Mouse (Mus musculus): ENCODE results near the gene Mical3. TPM values are rescaled to one million over a fixed set of nuclear protein-coding genes. Genes with fewer than 3 reads are reported as not detected.
A peak's percentile ranks its signal among the peaks of the same experiment; 100 is the strongest.

The Mical3 gene
- polyA plus RNA-seq, 1 experiment from 2014 or later = 68.8 TPM

GRCm38 (mm10) chr6:121087586-121088245, 43.1 kb downstream of the Mical3 start:
- WGBS = 81% methylated on average over 22 of the region's 22 CpGs
- Histone ChIP-seq H3K4me2 (ENCODE audit: low read depth, low read length) (no peak overlapping the region), H3K9ac (replicated peaks; ENCODE audit: low read depth, low read length) (no peak overlapping the region), H3K4me3 (ENCODE audit: low read depth, low read length) (no peak overlapping the region), H3K9me3 (ENCODE audit: control insufficient read depth, low read length) (no peaks in the 10 kb centered on the region), H3K27me3 (ENCODE audit: control insufficient read depth, insufficient read depth, low read length) (no peaks in the 10 kb centered on the region), H3K36me3 (ENCODE audit: control insufficient read depth, insufficient read depth, low read length) (no peaks in the 10 kb centered on the region), H3K27ac (ENCODE audit: low read depth, low read length) (no peak overlapping the region), H3K4me1 (ENCODE audit: control insufficient read depth, insufficient read depth, low read length) (peaks cover 4% of the 10 kb centered on the region; the same call in 1 of the 2 replicates)
- ATAC-seq (ENCODE audit: low read depth) = peak; percentile 36; the same call in 1 of the 2 replicates

- Histone ChIP-seq H3K4me3 (ENCODE audit: low read depth, low read length) (no peak overlapping the region), H3K4me1 (ENCODE audit: control insufficient read depth, insufficient read depth, low read length) (peaks cover 4% of the 10 kb centered on the region; the same call in 1 of the 2 replicates), H3K27ac (ENCODE audit: low read depth, low read length) (no peak overlapping the region), H3K27me3 (ENCODE audit: control insufficient read depth, insufficient read depth, low read length) (no peaks in the 10 kb centered on the region), H3K9ac (replicated peaks; ENCODE audit: low read depth, low read length) (no peak overlapping the region), H3K4me2 (ENCODE audit: low read depth, low read length) (no peak overlapping the region), H3K36me3 (ENCODE audit: control insufficient read depth, insufficient read depth, low read length) (no peaks in the 10 kb centered on the region), H3K9me3 (ENCODE audit: control insufficient read depth, low read length) (no peaks in the 10 kb centered on the region)
- WGBS = 85% methylated on average over 10 of the region's 10 CpGs
- no peak for ATAC-seq (ENCODE audit: low read depth)
Measured at GRCm38 (mm10) chr6:121087127-121087526, 43.7 kb downstream of the Mical3 start.

- no peaks in the 10 kb centered on the region for H3K36me3 ChIP-seq (ENCODE audit: control insufficient read depth, insufficient read depth, low read length)
- 92% methylated on average over 9 of the region's 9 CpGs for WGBS
- H3K4me1 ChIP-seq (ENCODE audit: control insufficient read depth, insufficient read depth, low read length) = peaks cover 9% of the 10 kb centered on the region; the same call in 1 of the 2 replicates
- no peak overlapping the region for H3K4me3 ChIP-seq (ENCODE audit: low read depth, low read length)
- H3K27ac ChIP-seq (ENCODE audit: low read depth, low read length) = no peak overlapping the region
- no peak overlapping the region for H3K9ac ChIP-seq (replicated peaks; ENCODE audit: low read depth, low read length)
- no peaks in the 10 kb centered on the region for H3K9me3 ChIP-seq (ENCODE audit: control insufficient read depth, low read length)
- no peaks in the 10 kb centered on the region for H3K27me3 ChIP-seq (ENCODE audit: control insufficient read depth, insufficient read depth, low read length)
- H3K4me2 ChIP-seq (ENCODE audit: low read depth, low read length) = no peak overlapping the region
- ATAC-seq (ENCODE audit: low read depth) = no peak
Measured at GRCm38 (mm10) chr6:121086226-121086625, 44.6 kb downstream of the Mical3 start.

GRCm38 (mm10) chr6:121084050-121084480, 46.7 kb downstream of the Mical3 start:
- no peaks in the 10 kb centered on the region for H3K9me3 ChIP-seq (ENCODE audit: control insufficient read depth, low read length)
- H3K36me3 ChIP-seq (ENCODE audit: control insufficient read depth, insufficient read depth, low read length) = no peaks in the 10 kb centered on the region
- no peaks in the 10 kb centered on the region for H3K27me3 ChIP-seq (ENCODE audit: control insufficient read depth, insufficient read depth, low read length)
- no peak overlapping the region for H3K4me2 ChIP-seq (ENCODE audit: low read depth, low read length)
- 69% methylated on average over 6 of the region's 6 CpGs for WGBS
- H3K9ac ChIP-seq (replicated peaks; ENCODE audit: low read depth, low read length) = no peak overlapping the region
- H3K4me1 ChIP-seq (ENCODE audit: control insufficient read depth, insufficient read depth, low read length) = peaks cover 11% of the 10 kb centered on the region; the same call in 1 of the 2 replicates
- ATAC-seq (ENCODE audit: low read depth) = no peak
- H3K27ac ChIP-seq (ENCODE audit: low read depth, low read length) = no peak overlapping the region
- H3K4me3 ChIP-seq (ENCODE audit: low read depth, low read length) = no peak overlapping the region

GRCm38 (mm10) chr6:121082094-121082473, 48.7 kb downstream of the Mical3 start:
- 89% methylated on average over 10 of the region's 10 CpGs for WGBS
- H3K27ac ChIP-seq (ENCODE audit: low read depth, low read length) = no peak overlapping the region
- H3K9ac ChIP-seq (replicated peaks; ENCODE audit: low read depth, low read length) = no peak overlapping the region

DNA sequence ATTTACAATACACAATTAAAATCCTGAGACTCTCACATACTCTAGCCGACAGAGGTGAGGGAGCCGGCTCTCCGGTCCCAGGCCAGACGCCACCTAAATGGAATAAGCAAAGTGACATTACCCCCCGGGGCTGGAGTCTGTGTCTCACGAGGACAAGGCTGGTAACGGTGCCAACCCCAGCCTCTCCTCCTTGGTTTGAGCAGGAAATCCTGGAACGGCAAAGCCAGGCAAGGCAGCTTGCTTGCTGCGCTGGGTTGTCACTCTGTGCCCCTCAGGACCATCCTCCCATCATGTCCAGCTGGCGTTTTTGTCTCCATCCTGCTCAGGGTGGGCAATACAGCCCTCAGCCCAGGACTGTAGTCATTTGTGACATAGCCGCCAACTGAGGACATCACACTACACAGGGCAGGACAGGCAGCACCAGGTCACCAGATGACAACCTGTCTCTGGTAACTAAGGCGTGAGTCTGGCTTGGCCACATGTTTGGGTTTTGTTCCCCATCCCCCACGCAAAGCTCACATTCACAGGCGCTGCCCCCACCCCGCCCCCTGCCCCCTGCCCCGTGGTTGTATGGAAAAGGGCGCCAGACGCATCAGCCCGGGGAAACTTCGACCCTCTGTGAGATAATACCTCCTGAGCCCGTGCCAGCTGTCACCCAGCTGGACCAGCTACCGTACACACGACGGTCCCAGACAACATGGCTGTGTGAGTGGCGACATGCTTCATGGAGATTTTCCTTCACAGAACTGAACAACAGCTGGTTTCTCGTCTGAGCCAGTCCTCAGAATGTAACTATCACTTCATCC, 49.3 kb downstream of the Mical3 start:
- 0 out of 2 replicates have a peak, but pooled peaks have one; percentile 36 for ATAC-seq (ENCODE audit: low read depth)
- Histone ChIP-seq H3K27ac (ENCODE audit: low read depth, low read length) (no peak overlapping the region), H3K27me3 (ENCODE audit: control insufficient read depth, insufficient read depth, low read length) (no peaks in the 10 kb centered on the region), H3K9ac (replicated peaks; ENCODE audit: low read depth, low read length) (no peak overlapping the region), H3K36me3 (ENCODE audit: control insufficient read depth, insufficient read depth, low read length) (no peaks in the 10 kb centered on the region), H3K4me1 (ENCODE audit: control insufficient read depth, insufficient read depth, low read length) (peaks cover 6% of the 10 kb centered on the region; the same call in 1 of the 2 replicates), H3K4me2 (ENCODE audit: low read depth, low read length) (no peak overlapping the region), H3K4me3 (ENCODE audit: low read depth, low read length) (no peak overlapping the region), H3K9me3 (ENCODE audit: control insufficient read depth, low read length) (no peaks in the 10 kb centered on the region)
- WGBS = 51% methylated on average over 26 of the region's 26 CpGs

More at GRCm38 (mm10) chr6:121082094-121082473, 48.7 kb downstream of the Mical3 start:
- peaks cover 6% of the 10 kb centered on the region; the same call in 1 of the 2 replicates for H3K4me1 ChIP-seq (ENCODE audit: control insufficient read depth, insufficient read depth, low read length)
- no peak for ATAC-seq (ENCODE audit: low read depth)
- no peaks in the 10 kb centered on the region for H3K36me3 ChIP-seq (ENCODE audit: control insufficient read depth, insufficient read depth, low read length)
- no peak overlapping the region for H3K4me3 ChIP-seq (ENCODE audit: low read depth, low read length)
- no peaks in the 10 kb centered on the region for H3K27me3 ChIP-seq (ENCODE audit: control insufficient read depth, insufficient read depth, low read length)
- no peak overlapping the region for H3K4me2 ChIP-seq (ENCODE audit: low read depth, low read length)
- no peaks in the 10 kb centered on the region for H3K9me3 ChIP-seq (ENCODE audit: control insufficient read depth, low read length)

- H3K4me3 ChIP-seq (ENCODE audit: low read depth, low read length) = no peak overlapping the region
- no peaks in the 10 kb centered on the region for H3K36me3 ChIP-seq (ENCODE audit: control insufficient read depth, insufficient read depth, low read length)
- no peaks in the 10 kb centered on the region for H3K27me3 ChIP-seq (ENCODE audit: control insufficient read depth, insufficient read depth, low read length)
- peaks cover 6% of the 10 kb centered on the region; the same call in 1 of the 2 replicates for H3K4me1 ChIP-seq (ENCODE audit: control insufficient read depth, insufficient read depth, low read length)
- no peak overlapping the region for H3K4me2 ChIP-seq (ENCODE audit: low read depth, low read length)
- WGBS = 82% methylated on average over 5 of the region's 5 CpGs
- no peaks in the 10 kb centered on the region for H3K9me3 ChIP-seq (ENCODE audit: control insufficient read depth, low read length)
- H3K27ac ChIP-seq (ENCODE audit: low read depth, low read length) = no peak overlapping the region
- no peak for ATAC-seq (ENCODE audit: low read depth)
- H3K9ac ChIP-seq (replicated peaks; ENCODE audit: low read depth, low read length) = no peak overlapping the region
Measured at GRCm38 (mm10) chr6:121078175-121078574, 52.6 kb downstream of the Mical3 start.

DNA sequence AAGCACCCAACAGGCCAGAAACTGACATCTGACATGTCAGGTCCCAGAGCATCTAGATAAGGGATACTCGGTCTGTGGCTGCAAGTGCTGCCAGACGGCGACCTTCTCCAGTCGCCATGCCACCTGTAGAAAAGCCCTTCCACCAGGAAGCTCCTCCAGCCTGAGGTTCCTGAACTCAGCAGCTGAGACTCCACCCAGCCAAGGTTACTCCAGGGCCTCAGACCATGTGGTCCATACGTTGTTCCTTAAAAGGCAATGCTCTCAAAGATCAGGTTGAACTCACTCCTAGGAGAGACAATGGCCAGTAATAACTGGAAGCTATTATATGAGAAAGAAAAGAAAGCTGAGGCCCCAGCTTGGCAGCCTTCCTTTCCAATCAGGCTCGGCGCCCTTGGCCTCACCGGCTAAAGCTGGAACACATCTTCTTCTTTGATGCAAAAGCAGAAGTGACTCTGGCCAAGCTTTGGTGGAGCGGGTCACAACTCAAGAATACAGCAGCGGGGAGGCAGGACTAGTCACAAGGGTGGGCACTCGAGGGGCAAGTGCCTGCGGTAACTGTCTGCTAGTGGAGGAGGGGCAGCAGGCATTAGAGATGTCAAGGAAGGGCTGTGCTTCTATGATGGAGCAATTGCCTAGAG, 53.8 kb downstream of the Mical3 start:
- Histone ChIP-seq H3K9me3 (ENCODE audit: control insufficient read depth, low read length) (no peaks in the 10 kb centered on the region), H3K4me2 (ENCODE audit: low read depth, low read length) (no peak overlapping the region), H3K4me3 (ENCODE audit: low read depth, low read length) (no peak overlapping the region), H3K27me3 (ENCODE audit: control insufficient read depth, insufficient read depth, low read length) (no peaks in the 10 kb centered on the region), H3K27ac (ENCODE audit: low read depth, low read length) (no peak overlapping the region), H3K4me1 (ENCODE audit: control insufficient read depth, insufficient read depth, low read length) (peaks cover 6% of the 10 kb centered on the region; the same call in 1 of the 2 replicates), H3K36me3 (ENCODE audit: control insufficient read depth, insufficient read depth, low read length) (no peaks in the 10 kb centered on the region), H3K9ac (replicated peaks; ENCODE audit: low read depth, low read length) (no peak overlapping the region)
- 86% methylated on average over 12 of the region's 12 CpGs for WGBS
- no peak for ATAC-seq (ENCODE audit: low read depth)

Data from neural tube, embryonic 14.5 days (tissue).